Mouse (Mus musculus) kidney, postnatal 0 days (tissue): ENCODE measurements around the gene Brd2. TPM values are rescaled to one million over a fixed set of nuclear protein-coding genes. Genes with fewer than 3 reads are reported as not detected.

Experiments used
- ATAC-seq: fragments of 200-750 bp; cut with Nextera tagmentation; replicated peaks from 2 replicates; pipeline ENCODE4 v1.8.0; 2017; ENCODE audit warnings: low read depth, moderate number of reproducible peaks, moderate TSS enrichment, moderate library complexity; ENCODE audit not compliant: low FRiP score
- DNase-seq: peaks from one replicate; pipeline ENCODE4 v3.0.0-alpha.2; 2016; ENCODE audit warnings: low spot score
- H3K27ac ChIP-seq: fragments of 300-500 bp; sonication (generic); 2 replicates; pipeline ENCODE4 v1.5.1; 2014; ENCODE audit warnings: mild to moderate bottlenecking
- H3K27me3 ChIP-seq: fragments of 300-500 bp; sonication (generic); 2 replicates; pipeline ENCODE4 v1.6.1; 2014; ENCODE audit warnings: low read length, mixed read lengths; ENCODE audit not compliant: insufficient read depth
- H3K36me3 ChIP-seq: fragments of 300-500 bp; sonication (generic); 2 replicates; pipeline ENCODE4 v1.6.1; 2014; ENCODE audit warnings: low read length, mixed read lengths; ENCODE audit not compliant: insufficient read depth
- H3K4me1 ChIP-seq: fragments of 300-500 bp; sonication (generic); replicated peaks from 2 replicates; pipeline ENCODE4 v1.6.1; 2014; ENCODE audit warnings: antibody characterized with exemption, low read length, mixed read lengths; ENCODE audit not compliant: insufficient read depth
- H3K4me2 ChIP-seq: fragments of 300-500 bp; sonication (generic); 2 replicates; pipeline ENCODE4 v1.6.1; 2014; ENCODE audit warnings: mild to moderate bottlenecking, low read length, moderate library complexity, mixed read lengths
- H3K4me3 ChIP-seq: fragments of 300-500 bp; sonication (generic); replicated peaks from 2 replicates; pipeline ENCODE4 v1.5.1; 2014; ENCODE audit warnings: low read depth, low read length
- H3K9ac ChIP-seq: fragments of 300-500 bp; sonication (generic); 2 replicates; pipeline ENCODE4 v1.6.1; 2014; ENCODE audit warnings: low read depth, low read length
- H3K9me3 ChIP-seq: fragments of 300-500 bp; sonication (generic); replicated peaks from 2 replicates; pipeline ENCODE4 v1.6.1; 2016; ENCODE audit warnings: low read length, inconsistent platforms, mixed read lengths
- CTCF ChIP-seq: IDR thresholded peaks from 2 replicates; pipeline ENCODE4 v1.5.1; 2016; ENCODE audit warnings: antibody characterized with exemption, low read depth, mild to moderate bottlenecking, moderate library complexity
- WGBS: fragments of 180-500 bp; shearing (Covaris S2); extraction: QIAGEN DNeasy Blood & Tissue Kit; methylation state at CpG from one replicate; pipeline ENCODE4 v1.1.7; 2014; 5-methylcytosine and 5-hydroxymethylcytosine counted together
- polyA plus RNA-seq: library from polyadenylated mRNA; unstranded; fragments of >200 nt; fragmentation: Nextera tagmentation; extraction: Ambion mirVana; gene quantifications from 2 replicates; pipeline ENCODE4 v1.2.1, GENCODE M21; 2015

Gene Brd2
- 90.2 and 100 TPM in 2 replicates for polyA plus RNA-seq

GRCm38 (mm10) chr17:34122188-34122984 is at the start of gene Brd2:
Gene Brd2, minus strand, starts transcription at chr17:34122634.
- no peaks in the 10 kb centered on the region for H3K9me3 ChIP-seq
- peak within 1 kb of the TSS; percentile 97 for H3K9ac ChIP-seq
- H3K27me3 ChIP-seq = no peaks in the 10 kb centered on the region
- peaks cover 6% of the 10 kb centered on the region; the same call in 1 of the 2 replicates for H3K36me3 ChIP-seq
- peak within 1 kb of the TSS; percentile 100 for H3K27ac ChIP-seq
- peak; percentile 96 for DNase-seq
- peaks cover 9% of the 10 kb centered on the region; the same call in 1 of the 2 replicates for H3K4me1 ChIP-seq
- no peak; the same call in 1 of the 2 replicates for TF ChIP-seq CTCF
- H3K4me2 ChIP-seq = peak within 1 kb of the TSS; percentile 95
- peak within 1 kb of the TSS; percentile 95 for H3K4me3 ChIP-seq
- ATAC-seq = peak; percentile 18
- under 1% methylated on average over 68 of the region's 75 CpGs for WGBS

GRCm38 (mm10) chr17:34170877-34171498 is 48.6 kb upstream of the Brd2 start:
- ATAC-seq (no peak), DNase-seq (peak; percentile 84)
- H3K9ac ChIP-seq = no peak overlapping the region
- H3K4me3 ChIP-seq = no peak overlapping the region
- TF ChIP-seq CTCF = peak; percentile 99
- no peaks in the 10 kb centered on the region for H3K36me3 ChIP-seq
- WGBS = 34% methylated on average over 13 of the region's 13 CpGs
- no peak overlapping the region for H3K27ac ChIP-seq
- no peaks in the 10 kb centered on the region for H3K27me3 ChIP-seq
- H3K4me1 ChIP-seq = no peaks in the 10 kb centered on the region
- peak overlapping the region; percentile 27; the same call in 1 of the 2 replicates for H3K4me2 ChIP-seq
- H3K9me3 ChIP-seq = no peaks in the 10 kb centered on the region

DNA sequence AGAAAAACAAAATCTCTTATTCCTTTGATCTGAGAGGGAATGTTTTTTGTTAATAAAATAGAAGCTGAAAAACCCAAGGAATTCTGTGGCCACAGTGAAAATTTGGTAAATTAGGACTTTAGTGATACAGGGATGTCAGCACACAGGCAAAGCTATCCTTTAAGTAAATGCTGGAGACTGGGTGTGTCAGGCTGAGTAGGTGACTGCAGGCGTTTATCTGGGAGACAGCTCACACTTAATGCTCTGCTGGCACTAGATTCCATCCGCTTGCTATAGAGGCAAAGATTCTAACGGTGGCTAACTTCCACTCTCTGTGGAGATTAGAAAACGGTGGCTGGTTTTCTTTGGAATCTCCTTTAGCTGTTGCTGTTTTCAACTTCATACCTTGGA is 48.0 kb upstream of the Brd2 start:
- Histone ChIP-seq H3K4me2 (no peak overlapping the region), H3K36me3 (no peaks in the 10 kb centered on the region), H3K9ac (no peak overlapping the region), H3K4me1 (no peaks in the 10 kb centered on the region), H3K27me3 (no peaks in the 10 kb centered on the region), H3K27ac (no peak overlapping the region), H3K9me3 (no peaks in the 10 kb centered on the region), H3K4me3 (no peak overlapping the region)
- ATAC-seq (no peak), DNase-seq (no peak)
- TF ChIP-seq CTCF = no peak
- 14% methylated on average over 4 of the region's 4 CpGs for WGBS

GRCm38 (mm10) chr17:34169279-34169678 is 46.8 kb upstream of the Brd2 start:
- Histone ChIP-seq H3K27me3 (no peaks in the 10 kb centered on the region), H3K9ac (no peak overlapping the region), H3K4me2 (no peak overlapping the region), H3K27ac (no peak overlapping the region), H3K36me3 (no peaks in the 10 kb centered on the region), H3K4me1 (no peaks in the 10 kb centered on the region), H3K9me3 (no peaks in the 10 kb centered on the region), H3K4me3 (no peak overlapping the region)
- WGBS = 0% methylated on average over 2 of the region's 2 CpGs
- TF ChIP-seq CTCF = peak; percentile 84
- DNase-seq = peak; percentile 88
- ATAC-seq = 0 out of 2 replicates have a peak, but pooled peaks have one; percentile 55

DNA sequence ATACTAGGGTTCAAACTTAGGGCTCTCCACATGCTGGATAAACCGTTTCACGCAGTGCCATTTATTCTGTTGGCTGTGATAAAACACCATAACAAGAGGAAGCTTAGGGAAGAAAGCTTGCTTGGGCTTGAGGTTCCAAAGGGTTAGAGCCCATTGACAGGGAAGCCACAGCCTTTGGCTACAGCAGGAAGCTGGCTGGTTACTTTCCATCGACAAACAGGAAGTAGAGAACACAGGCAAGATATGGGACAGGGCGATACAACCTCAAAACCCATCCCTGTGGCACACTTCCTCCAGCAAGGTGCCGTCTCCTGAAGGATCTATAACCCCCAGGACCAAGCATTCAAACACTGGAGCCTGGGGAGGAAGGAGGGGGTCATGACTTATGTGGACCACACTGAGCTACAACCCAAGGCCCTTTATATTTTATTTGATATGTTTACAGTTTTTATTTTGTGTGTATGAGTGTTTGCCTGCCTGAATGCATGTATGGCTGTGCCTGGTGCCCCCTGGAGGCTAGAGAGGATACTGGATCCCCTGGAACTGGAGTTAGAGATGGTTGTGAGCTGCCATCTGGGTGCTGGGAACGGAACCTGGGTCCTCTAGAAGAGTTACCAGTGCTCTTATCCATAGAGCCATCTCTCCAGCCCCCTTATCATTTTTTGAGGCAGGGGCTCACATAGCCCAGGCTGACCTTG is 42.7 kb upstream of the Brd2 start:
- Histone ChIP-seq H3K4me1 (no peaks in the 10 kb centered on the region), H3K36me3 (no peaks in the 10 kb centered on the region), H3K9ac (no peak overlapping the region), H3K4me3 (no peak overlapping the region), H3K4me2 (no peak overlapping the region), H3K9me3 (no peaks in the 10 kb centered on the region), H3K27ac (no peak overlapping the region), H3K27me3 (no peaks in the 10 kb centered on the region)
- 85% methylated on average over 6 of the region's 6 CpGs for WGBS
- peak; percentile 53 for TF ChIP-seq CTCF
- DNase-seq = no peak
- no peak for ATAC-seq
